Mouse (Mus musculus): ENCODE data around the gene Ddx56. TPM values are rescaled to one million over a fixed set of nuclear protein-coding genes. Genes with fewer than 3 reads are reported as not detected.
"Not testable (repeated sequence)": the region's sequence is repeated elsewhere in the genome, so short reads cannot be mapped to it uniquely, and the experiment has no call there.

Gene Ddx56
- polyA plus RNA-seq, 1 experiment from 2014 or later: 80.2 TPM

DNA sequence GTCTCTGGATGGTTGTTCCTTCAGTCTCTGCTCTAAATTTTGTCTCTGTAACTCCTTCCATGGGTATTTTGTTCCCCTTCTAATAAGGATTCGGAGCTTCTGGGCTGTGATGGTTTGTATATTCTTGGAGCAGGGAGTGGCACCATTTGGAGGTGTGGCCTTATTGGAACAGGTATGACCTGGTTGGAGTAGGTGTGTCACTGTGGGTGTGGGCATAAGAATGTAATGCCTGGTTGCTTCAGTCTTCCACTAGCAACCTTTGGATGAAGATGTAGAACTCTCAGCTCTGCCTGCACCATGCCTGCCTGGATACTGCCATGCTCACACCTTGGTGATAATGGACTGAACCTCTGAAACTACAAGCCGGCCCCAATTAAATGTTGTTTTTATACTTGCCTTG lies 13.0 kb downstream of the Ddx56 start:
- not testable (repeated sequence) for H3K4me1 ChIP-seq (ENCODE audit: control insufficient read depth, insufficient read depth, low read length); ATAC-seq (ENCODE audit: low FRiP score, low TSS enrichment); H3K4me3 ChIP-seq (replicated peaks; ENCODE audit: low read depth, low read length); H3K9me3 ChIP-seq (ENCODE audit: control insufficient read depth, low read length); H3K27me3 ChIP-seq (ENCODE audit: control insufficient read depth, insufficient read depth, low read length); DNase-seq; H3K27ac ChIP-seq (replicated peaks; ENCODE audit: low read depth, low read length); H3K4me2 ChIP-seq (ENCODE audit: low read length); H3K9ac ChIP-seq (replicated peaks; ENCODE audit: low read length)
- 90% methylated on average over 2 of the region's 2 CpGs for WGBS
- peaks cover 24% of the 10 kb centered on the region for H3K36me3 ChIP-seq (ENCODE audit: control insufficient read depth, insufficient read depth, low read length)

DNA sequence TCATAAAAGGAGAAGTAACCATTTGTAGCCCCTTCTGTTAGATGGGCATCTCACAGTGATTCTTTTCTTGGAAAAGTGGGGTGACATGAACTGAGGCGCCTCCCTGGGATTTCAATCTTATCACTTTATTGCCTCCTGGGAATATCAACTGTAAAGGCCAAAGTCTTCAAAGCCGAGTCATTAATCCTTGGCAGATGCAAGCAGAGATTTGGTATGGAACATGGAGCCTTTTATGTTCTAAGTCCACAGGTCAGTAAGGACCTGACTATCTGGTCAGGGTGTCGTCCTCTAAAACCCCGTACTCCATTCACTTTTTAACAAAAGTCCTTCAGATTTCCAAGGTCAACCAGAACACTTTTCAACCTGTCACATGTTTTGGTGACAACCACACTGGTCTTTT lies 14.7 kb downstream of the Ddx56 start:
- H3K9ac ChIP-seq (replicated peaks; ENCODE audit: low read length): no peak overlapping the region
- 0 out of 2 replicates have a peak, but pooled peaks cover 6% of the 10 kb centered on the region for H3K36me3 ChIP-seq (ENCODE audit: control insufficient read depth, insufficient read depth, low read length)
- H3K27me3 ChIP-seq (ENCODE audit: control insufficient read depth, insufficient read depth, low read length): no peaks in the 10 kb centered on the region
- no peak overlapping the region for H3K4me3 ChIP-seq (replicated peaks; ENCODE audit: low read depth, low read length)
- H3K9me3 ChIP-seq (ENCODE audit: control insufficient read depth, low read length): no peaks in the 10 kb centered on the region
- H3K27ac ChIP-seq (replicated peaks; ENCODE audit: low read depth, low read length): no peak overlapping the region
- H3K4me2 ChIP-seq (ENCODE audit: low read length): no peak overlapping the region
- no peaks in the 10 kb centered on the region for H3K4me1 ChIP-seq (ENCODE audit: control insufficient read depth, insufficient read depth, low read length)
- DNase-seq: no peak
- 94% methylated on average over 4 of the region's 4 CpGs for WGBS
- ATAC-seq (ENCODE audit: low FRiP score, low TSS enrichment): no peak

DNA sequence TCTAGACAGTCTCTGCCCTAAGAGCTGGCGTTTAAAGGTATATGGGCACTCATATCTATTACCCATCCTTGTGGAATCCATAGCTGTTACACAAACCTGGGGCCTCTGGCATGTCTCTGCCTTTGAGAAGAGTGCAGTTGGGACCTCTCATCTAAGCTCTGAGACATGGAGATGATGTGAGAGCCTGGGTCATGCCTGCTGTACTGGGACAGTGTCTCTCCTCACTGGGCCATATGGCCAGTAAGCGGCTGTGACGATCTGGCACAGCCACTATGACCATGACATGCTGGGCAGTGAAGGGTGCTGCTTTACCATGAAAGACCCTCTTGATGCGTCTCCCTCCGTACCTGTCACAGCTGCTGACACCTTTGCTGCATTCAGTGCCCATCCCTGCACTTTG lies 15.3 kb downstream of the Ddx56 start:
- 94% methylated on average over 5 of the region's 5 CpGs for WGBS
- Histone ChIP-seq H3K4me3 (replicated peaks; ENCODE audit: low read depth, low read length) (no peak overlapping the region), H3K36me3 (ENCODE audit: control insufficient read depth, insufficient read depth, low read length) (0 out of 2 replicates have a peak, but pooled peaks cover under 1% of the 10 kb centered on the region), H3K9me3 (ENCODE audit: control insufficient read depth, low read length) (no peaks in the 10 kb centered on the region), H3K4me2 (ENCODE audit: low read length) (no peak overlapping the region), H3K4me1 (ENCODE audit: control insufficient read depth, insufficient read depth, low read length) (no peaks in the 10 kb centered on the region), H3K27ac (replicated peaks; ENCODE audit: low read depth, low read length) (no peak overlapping the region), H3K27me3 (ENCODE audit: control insufficient read depth, insufficient read depth, low read length) (no peaks in the 10 kb centered on the region), H3K9ac (replicated peaks; ENCODE audit: low read length) (no peak overlapping the region)
- ATAC-seq (ENCODE audit: low FRiP score, low TSS enrichment): no peak
- DNase-seq: no peak

DNA sequence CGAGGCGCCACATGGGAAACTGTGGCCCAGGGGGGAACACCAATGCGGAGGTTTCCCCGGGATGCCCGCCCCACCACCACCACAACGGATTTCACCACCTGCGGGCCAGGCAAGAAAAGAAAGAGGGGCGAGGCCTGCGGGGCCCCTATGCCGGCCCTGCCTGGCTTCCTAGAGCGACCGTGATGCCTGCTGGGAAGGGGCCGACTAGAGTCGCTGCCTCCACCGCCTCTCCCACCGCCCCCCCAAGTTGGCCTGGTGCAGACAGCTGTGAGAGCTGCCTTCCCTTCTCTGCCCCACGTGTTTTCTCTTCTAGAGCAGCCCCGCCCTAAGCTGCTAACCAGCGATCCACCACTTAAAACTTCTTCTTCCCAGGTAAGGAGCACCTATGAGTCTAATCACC lies 22.9 kb downstream of the Ddx56 start:
- H3K4me3 ChIP-seq (replicated peaks; ENCODE audit: low read depth, low read length): no peak overlapping the region
- DNase-seq (no peak), ATAC-seq (ENCODE audit: low FRiP score, low TSS enrichment) (no peak)
- H3K27me3 ChIP-seq (ENCODE audit: control insufficient read depth, insufficient read depth, low read length): no peaks in the 10 kb centered on the region
- H3K27ac ChIP-seq (replicated peaks; ENCODE audit: low read depth, low read length): no peak overlapping the region
- H3K9me3 ChIP-seq (ENCODE audit: control insufficient read depth, low read length): no peaks in the 10 kb centered on the region
- no peaks in the 10 kb centered on the region for H3K36me3 ChIP-seq (ENCODE audit: control insufficient read depth, insufficient read depth, low read length)
- H3K4me2 ChIP-seq (ENCODE audit: low read length): no peak overlapping the region
- H3K9ac ChIP-seq (replicated peaks; ENCODE audit: low read length): no peak overlapping the region
- H3K4me1 ChIP-seq (ENCODE audit: control insufficient read depth, insufficient read depth, low read length): no peaks in the 10 kb centered on the region
- 51% methylated on average over 19 of the region's 19 CpGs for WGBS

DNA sequence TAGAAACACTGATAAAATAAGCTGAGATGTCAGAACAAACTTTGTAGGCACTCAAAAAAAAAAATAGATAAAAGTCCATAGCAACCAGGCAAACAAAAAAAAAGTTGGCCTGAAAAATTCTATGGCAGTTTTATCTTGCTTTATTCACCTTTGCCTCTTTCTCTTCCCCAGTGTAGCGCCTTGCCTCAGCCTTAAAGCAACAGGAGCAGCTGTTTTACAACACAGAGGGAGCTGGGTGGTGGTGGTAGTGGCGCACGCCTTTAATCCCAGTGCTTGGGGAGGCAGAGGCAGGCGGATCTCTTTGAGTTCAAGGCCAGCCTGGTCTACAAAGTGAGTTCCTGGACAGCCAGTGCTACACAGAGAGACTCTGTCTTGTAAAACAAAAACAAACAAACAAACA lies 34.5 kb downstream of the Ddx56 start:
- ATAC-seq (ENCODE audit: low FRiP score, low TSS enrichment): no peak
- Histone ChIP-seq H3K4me1 (ENCODE audit: control insufficient read depth, insufficient read depth, low read length) (no peaks in the 10 kb centered on the region), H3K4me3 (replicated peaks; ENCODE audit: low read depth, low read length) (no peak overlapping the region), H3K27ac (replicated peaks; ENCODE audit: low read depth, low read length) (no peak overlapping the region), H3K9ac (replicated peaks; ENCODE audit: low read length) (no peak overlapping the region), H3K4me2 (ENCODE audit: low read length) (no peak overlapping the region), H3K27me3 (ENCODE audit: control insufficient read depth, insufficient read depth, low read length) (no peaks in the 10 kb centered on the region), H3K9me3 (ENCODE audit: control insufficient read depth, low read length) (no peaks in the 10 kb centered on the region), H3K36me3 (ENCODE audit: control insufficient read depth, insufficient read depth, low read length) (no peaks in the 10 kb centered on the region)
- DNase-seq: no peak
- WGBS: 87% methylated on average over 4 of the region's 4 CpGs

DNA sequence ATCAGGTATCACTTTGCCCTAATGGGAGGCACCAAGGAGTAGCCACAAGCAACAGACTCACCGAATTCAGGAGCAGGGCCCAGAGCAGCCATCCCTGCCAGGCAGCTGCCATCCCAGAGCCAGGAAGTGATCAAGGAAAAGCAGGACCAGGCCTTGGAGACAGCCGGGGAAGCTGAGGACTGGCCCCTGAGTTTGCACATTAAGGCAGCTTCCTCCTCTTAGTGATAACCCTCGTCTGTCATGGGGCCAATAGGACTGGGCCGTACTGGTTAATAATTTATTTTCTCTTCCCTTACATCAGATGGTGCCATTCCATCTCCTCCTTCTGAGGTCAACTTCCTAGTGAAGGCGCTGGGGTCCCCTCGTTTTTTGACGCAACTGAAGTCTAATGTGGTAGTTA lies 37.6 kb downstream of the Ddx56 start, which contains the start of gene Npc1l1:
Gene Npc1l1, minus strand, starts transcription at position 132 of the 400 bp plus-strand sequence.
- Histone ChIP-seq H3K9me3 (ENCODE audit: control insufficient read depth, low read length) (no peaks in the 10 kb centered on the region), H3K9ac (replicated peaks; ENCODE audit: low read length) (no peak within 1 kb of the TSS), H3K36me3 (ENCODE audit: control insufficient read depth, insufficient read depth, low read length) (no peaks in the 10 kb centered on the region), H3K4me3 (replicated peaks; ENCODE audit: low read depth, low read length) (no peak within 1 kb of the TSS), H3K27me3 (ENCODE audit: control insufficient read depth, insufficient read depth, low read length) (no peaks in the 10 kb centered on the region), H3K27ac (replicated peaks; ENCODE audit: low read depth, low read length) (no peak within 1 kb of the TSS), H3K4me2 (ENCODE audit: low read length) (no peak within 1 kb of the TSS), H3K4me1 (ENCODE audit: control insufficient read depth, insufficient read depth, low read length) (no peaks in the 10 kb centered on the region)
- DNase-seq (no peak), ATAC-seq (ENCODE audit: low FRiP score, low TSS enrichment) (no peak)
- 86% methylated on average over 7 of the region's 7 CpGs for WGBS

DNA sequence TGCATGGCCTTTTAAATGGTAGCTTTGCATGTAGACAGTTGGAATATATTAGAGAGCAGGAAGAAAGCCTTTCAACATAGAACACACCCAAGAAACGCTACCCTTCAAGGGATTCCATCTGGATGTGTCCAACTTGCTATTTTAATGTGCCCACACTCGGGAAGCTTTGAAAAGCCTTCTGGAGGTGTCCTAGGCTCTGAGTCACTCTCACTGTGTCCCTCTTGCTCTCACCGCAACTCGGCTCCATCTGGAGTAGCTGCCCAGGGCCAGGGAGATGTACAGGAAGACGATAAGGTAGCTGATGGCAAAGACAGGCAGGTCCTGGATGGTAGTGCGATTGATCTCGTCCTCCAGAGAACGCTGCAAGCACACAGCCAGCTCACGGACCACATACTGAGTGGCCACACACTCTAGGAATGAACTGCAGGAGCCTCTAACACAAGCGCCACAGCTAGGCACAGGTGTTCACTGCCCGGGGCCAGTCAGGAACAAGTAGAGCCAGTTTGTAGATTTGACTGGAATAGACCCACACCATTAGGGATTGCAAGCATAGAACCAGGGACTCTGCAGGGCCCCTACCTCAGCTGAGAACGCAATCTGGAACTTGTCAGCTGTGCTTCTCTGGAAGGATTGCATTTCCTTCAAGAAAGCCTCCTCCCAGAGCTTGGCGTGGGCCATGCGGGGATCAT lies 42.9 kb downstream of the Ddx56 start:
- 81% methylated on average over 14 of the region's 14 CpGs for WGBS
- H3K36me3 ChIP-seq (ENCODE audit: control insufficient read depth, insufficient read depth, low read length): no peaks in the 10 kb centered on the region

DNA sequence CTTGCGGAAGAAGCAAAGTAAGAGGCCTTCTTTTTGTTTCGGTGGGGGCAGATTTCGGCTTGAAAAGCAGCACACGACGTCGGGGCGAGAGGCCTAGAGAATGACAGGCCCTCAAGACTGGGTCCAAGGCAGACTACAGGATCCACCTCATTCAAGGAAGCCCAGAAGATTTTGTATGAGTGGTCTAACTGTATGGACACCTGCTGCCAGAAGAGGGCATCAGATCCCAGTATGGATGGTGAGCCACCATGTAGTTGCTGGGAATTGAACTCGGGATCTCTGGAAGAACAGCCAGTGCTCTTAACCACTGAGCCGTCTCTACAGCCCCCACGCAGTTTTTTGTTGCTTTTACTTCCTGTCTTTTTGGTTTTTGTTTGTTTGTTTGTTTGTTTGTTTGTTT lies 45.4 kb downstream of the Ddx56 start:
- no peak for ATAC-seq (ENCODE audit: low FRiP score, low TSS enrichment)
- Histone ChIP-seq H3K4me3 (replicated peaks; ENCODE audit: low read depth, low read length) (no peak overlapping the region), H3K27me3 (ENCODE audit: control insufficient read depth, insufficient read depth, low read length) (no peaks in the 10 kb centered on the region), H3K9ac (replicated peaks; ENCODE audit: low read length) (no peak overlapping the region), H3K27ac (replicated peaks; ENCODE audit: low read depth, low read length) (no peak overlapping the region), H3K4me1 (ENCODE audit: control insufficient read depth, insufficient read depth, low read length) (no peaks in the 10 kb centered on the region), H3K36me3 (ENCODE audit: control insufficient read depth, insufficient read depth, low read length) (no peaks in the 10 kb centered on the region), H3K9me3 (ENCODE audit: control insufficient read depth, low read length) (no peaks in the 10 kb centered on the region), H3K4me2 (ENCODE audit: low read length) (no peak overlapping the region)
- DNase-seq: no peak
- 91% methylated on average over 10 of the region's 10 CpGs for WGBS

More for the DNA sequence above, 42.9 kb downstream of the Ddx56 start:
- Histone ChIP-seq H3K9ac (replicated peaks; ENCODE audit: low read length) (no peak overlapping the region), H3K27me3 (ENCODE audit: control insufficient read depth, insufficient read depth, low read length) (no peaks in the 10 kb centered on the region), H3K9me3 (ENCODE audit: control insufficient read depth, low read length) (no peaks in the 10 kb centered on the region), H3K4me1 (ENCODE audit: control insufficient read depth, insufficient read depth, low read length) (no peaks in the 10 kb centered on the region), H3K27ac (replicated peaks; ENCODE audit: low read depth, low read length) (no peak overlapping the region), H3K4me3 (replicated peaks; ENCODE audit: low read depth, low read length) (no peak overlapping the region), H3K4me2 (ENCODE audit: low read length) (no peak overlapping the region)
- no peak for ATAC-seq (ENCODE audit: low FRiP score, low TSS enrichment)
- no peak for DNase-seq

DNA sequence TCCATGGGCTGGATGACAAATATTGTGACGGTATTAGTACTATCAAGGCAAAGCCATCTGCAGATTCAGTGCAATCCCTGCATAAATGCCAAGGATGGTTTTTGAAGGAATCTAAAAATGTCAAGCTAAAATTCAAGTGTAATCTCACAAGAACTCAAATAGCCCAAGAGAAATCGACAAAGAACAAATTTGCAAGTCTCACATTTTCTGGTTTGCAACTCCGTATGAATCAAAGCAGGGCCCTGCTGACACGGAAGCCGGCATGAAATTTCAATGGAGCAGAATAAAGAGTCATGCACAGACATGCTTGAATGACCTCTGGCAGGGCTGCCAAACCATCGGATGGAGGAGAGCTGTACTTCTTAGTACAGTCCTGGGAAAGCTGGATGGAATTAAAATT lies 47.6 kb downstream of the Ddx56 start:
- DNase-seq (no peak), ATAC-seq (ENCODE audit: low FRiP score, low TSS enrichment) (no peak)
- Histone ChIP-seq H3K27me3 (ENCODE audit: control insufficient read depth, insufficient read depth, low read length) (no peaks in the 10 kb centered on the region), H3K36me3 (ENCODE audit: control insufficient read depth, insufficient read depth, low read length) (no peaks in the 10 kb centered on the region), H3K9ac (replicated peaks; ENCODE audit: low read length) (no peak overlapping the region), H3K4me2 (ENCODE audit: low read length) (no peak overlapping the region), H3K27ac (replicated peaks; ENCODE audit: low read depth, low read length) (no peak overlapping the region), H3K4me1 (ENCODE audit: control insufficient read depth, insufficient read depth, low read length) (no peaks in the 10 kb centered on the region), H3K4me3 (replicated peaks; ENCODE audit: low read depth, low read length) (no peak overlapping the region), H3K9me3 (ENCODE audit: control insufficient read depth, low read length) (no peaks in the 10 kb centered on the region)
- 68% methylated on average over 6 of the region's 6 CpGs for WGBS
